Mouse (Mus musculus) G1E (cell line): ENCODE results near the gene Wdr43.

Source experiments
- CTCF ChIP-seq: IDR thresholded peaks from 2 replicates; pipeline ENCODE4 v1.5.1; 2012; ENCODE audit warnings: low read depth, low read length, inconsistent platforms, mixed read lengths
- GATA1 ChIP-seq: IDR thresholded peaks from 2 replicates; pipeline ENCODE4 v1.6.1; 2012; ENCODE audit warnings: borderline replicate concordance, low read length, inconsistent platforms, mixed read lengths
- POLR2AphosphoS5 ChIP-seq: IDR thresholded peaks from 2 replicates; pipeline ENCODE4 v1.6.1; 2012; ENCODE audit warnings: low read depth, low read length, inconsistent platforms; ENCODE audit not compliant: insufficient replicate concordance
- TAL1 ChIP-seq: conservative IDR thresholded peaks from 2 replicates; pipeline ENCODE4 v1.6.1; 2012; ENCODE audit warnings: low read depth, low read length, inconsistent platforms, mixed read lengths

DNA sequence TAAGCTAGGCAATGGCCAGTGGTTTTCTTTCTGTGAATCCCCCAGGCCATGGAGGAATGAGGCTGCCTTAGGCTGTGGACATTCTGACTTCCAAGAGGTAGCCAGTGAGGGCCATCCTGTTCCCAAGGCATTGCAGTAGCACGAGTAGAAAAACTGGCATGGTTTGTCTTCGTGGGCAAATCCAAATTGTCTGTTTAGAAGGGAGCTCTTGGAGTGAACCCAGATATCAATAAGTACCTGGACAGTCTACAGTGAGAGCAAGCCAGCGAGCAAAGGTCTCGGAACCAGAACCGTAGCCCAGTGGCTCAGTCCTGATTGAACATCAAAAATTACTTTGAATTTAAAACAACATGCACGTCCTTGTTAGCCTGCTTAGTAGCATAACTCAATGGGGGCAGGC lies 67.6 kb downstream of the Wdr43 start:
- TF ChIP-seq CTCF, result no peak
- no peak for TF ChIP-seq GATA1
- TF ChIP-seq TAL1, result no peak
- TF ChIP-seq POLR2AphosphoS5, result no peak
